Mouse (Mus musculus) embryonic facial prominence, embryonic 15.5 days (tissue): ENCODE measurements around the gene Chchd2. TPM values are rescaled to one million over a fixed set of nuclear protein-coding genes. Genes with fewer than 3 reads are reported as not detected.
"Not testable (repeated sequence)": the region's sequence is repeated elsewhere in the genome, so short reads cannot be mapped to it uniquely, and the experiment has no call there.

ENCODE experiments used
- ATAC-seq: fragments of 200-750 bp; cut with Nextera tagmentation; 2 replicates; pipeline ENCODE4 v1.8.0; 2017; ENCODE audit warnings: low read depth, moderate TSS enrichment; ENCODE audit not compliant: insufficient number of reproducible peaks, low FRiP score, low TSS enrichment
- H3K27ac ChIP-seq: fragments of 300-500 bp; sonication (generic); replicated peaks from 2 replicates; pipeline ENCODE4 v1.5.1; 2015; ENCODE audit warnings: mild to moderate bottlenecking, inconsistent platforms
- H3K27me3 ChIP-seq: fragments of 300-500 bp; sonication (generic); 2 replicates; pipeline ENCODE4 v1.6.1; 2015; ENCODE audit warnings: inconsistent platforms
- H3K36me3 ChIP-seq: fragments of 300-500 bp; sonication (generic); 2 replicates; pipeline ENCODE4 v1.6.1; 2015; ENCODE audit warnings: mild to moderate bottlenecking, inconsistent platforms
- H3K4me1 ChIP-seq: fragments of 300-500 bp; sonication (generic); 2 replicates; pipeline ENCODE4 v1.6.1; 2015; ENCODE audit warnings: inconsistent platforms
- H3K4me2 ChIP-seq: fragments of 300-500 bp; sonication (generic); replicated peaks from 2 replicates; pipeline ENCODE4 v1.6.1; 2015; ENCODE audit warnings: mild to moderate bottlenecking, inconsistent platforms
- H3K4me3 ChIP-seq: fragments of 300-500 bp; sonication (generic); replicated peaks from 2 replicates; pipeline ENCODE4 v1.5.1; 2015; ENCODE audit warnings: mild to moderate bottlenecking, inconsistent platforms
- H3K9ac ChIP-seq: fragments of 300-500 bp; sonication (generic); 2 replicates; pipeline ENCODE4 v1.6.1; 2015; ENCODE audit warnings: inconsistent platforms
- H3K9me3 ChIP-seq: fragments of 300-500 bp; sonication (generic); replicated peaks from 2 replicates; pipeline ENCODE4 v1.6.1; 2016; ENCODE audit warnings: inconsistent platforms
- WGBS: fragments of 180-500 bp; shearing (Covaris S2); methylation state at CpG from one replicate; pipeline ENCODE4 v1.1.7; 2015; 5-methylcytosine and 5-hydroxymethylcytosine counted together
- polyA plus RNA-seq: library from polyadenylated mRNA; unstranded; fragments of >200 nt; fragmentation: Nextera tagmentation; extraction: Ambion mirVana; gene quantifications from 2 replicates; pipeline ENCODE4 v1.2.1, GENCODE M21; 2015

Gene Chchd2
- polyA plus RNA-seq = 806 and 868 TPM in 2 replicates

GRCm38 (mm10) chr5:129886911-129887636 is at the start of gene Chchd2:
Chchd2 (minus strand) TSS chr5:129887470.
- no peaks in the 10 kb centered on the region for H3K9me3 ChIP-seq
- peaks cover 14% of the 10 kb centered on the region for H3K4me1 ChIP-seq
- H3K4me2 ChIP-seq = peak within 1 kb of the TSS; percentile 74
- peak within 1 kb of the TSS; percentile 84 for H3K9ac ChIP-seq
- H3K4me3 ChIP-seq = peak within 1 kb of the TSS; percentile 61
- WGBS = under 1% methylated on average over 46 of the region's 46 CpGs
- H3K27me3 ChIP-seq = no peaks in the 10 kb centered on the region
- peaks cover 22% of the 10 kb centered on the region for H3K36me3 ChIP-seq
- H3K27ac ChIP-seq = peak within 1 kb of the TSS; percentile 92
- ATAC-seq = peak; percentile 99

GRCm38 (mm10) chr5:129936941-129937340 is 49.7 kb upstream of the Chchd2 start:
- no peak for ATAC-seq
- Histone ChIP-seq H3K4me2 (no peak overlapping the region), H3K27ac (no peak overlapping the region), H3K36me3 (no peaks in the 10 kb centered on the region), H3K9ac (no peak overlapping the region), H3K4me3 (no peak overlapping the region), H3K27me3 (no peaks in the 10 kb centered on the region), H3K4me1 (no peaks in the 10 kb centered on the region), H3K9me3 (no peaks in the 10 kb centered on the region)
- 39% methylated on average over 4 of the region's 4 CpGs for WGBS

GRCm38 (mm10) chr5:129929924-129930855 is 42.9 kb upstream of the Chchd2 start:
- H3K4me2 ChIP-seq = no peak overlapping the region
- H3K9me3 ChIP-seq = no peaks in the 10 kb centered on the region
- no peaks in the 10 kb centered on the region for H3K27me3 ChIP-seq
- no peaks in the 10 kb centered on the region for H3K4me1 ChIP-seq
- H3K9ac ChIP-seq = no peak overlapping the region
- H3K4me3 ChIP-seq = no peak overlapping the region
- WGBS = 48% methylated on average over 9 of the region's 9 CpGs
- ATAC-seq = no peak
- no peak overlapping the region for H3K27ac ChIP-seq
- no peaks in the 10 kb centered on the region for H3K36me3 ChIP-seq

GRCm38 (mm10) chr5:129925933-129926332 is 38.7 kb upstream of the Chchd2 start:
- H3K27ac ChIP-seq = no peak overlapping the region
- H3K9ac ChIP-seq = no peak overlapping the region
- no peak for ATAC-seq
- no peaks in the 10 kb centered on the region for H3K4me1 ChIP-seq
- H3K9me3 ChIP-seq = no peaks in the 10 kb centered on the region
- no peak overlapping the region for H3K4me3 ChIP-seq
- H3K4me2 ChIP-seq = no peak overlapping the region
- WGBS = 74% methylated on average over 5 of the region's 5 CpGs
- H3K36me3 ChIP-seq = no peaks in the 10 kb centered on the region
- no peaks in the 10 kb centered on the region for H3K27me3 ChIP-seq

GRCm38 (mm10) chr5:129924820-129925452 is 37.7 kb upstream of the Chchd2 start:
- H3K9ac ChIP-seq = no peak overlapping the region
- no peaks in the 10 kb centered on the region for H3K27me3 ChIP-seq
- no peak overlapping the region for H3K4me2 ChIP-seq
- no peak for ATAC-seq
- no peaks in the 10 kb centered on the region for H3K9me3 ChIP-seq
- WGBS = 86% methylated on average over 8 of the region's 8 CpGs
- no peaks in the 10 kb centered on the region for H3K36me3 ChIP-seq
- H3K4me1 ChIP-seq = no peaks in the 10 kb centered on the region
- H3K4me3 ChIP-seq = no peak overlapping the region
- no peak overlapping the region for H3K27ac ChIP-seq

GRCm38 (mm10) chr5:129921972-129922371 is 34.7 kb upstream of the Chchd2 start:
- H3K9me3 ChIP-seq = no peaks in the 10 kb centered on the region
- no peaks in the 10 kb centered on the region for H3K36me3 ChIP-seq
- no peaks in the 10 kb centered on the region for H3K27me3 ChIP-seq
- ATAC-seq = no peak
- no peak overlapping the region for H3K4me3 ChIP-seq
- H3K27ac ChIP-seq = no peak overlapping the region
- H3K9ac ChIP-seq = no peak overlapping the region
- WGBS = 94% methylated on average over 4 of the region's 4 CpGs
- H3K4me2 ChIP-seq = no peak overlapping the region
- no peaks in the 10 kb centered on the region for H3K4me1 ChIP-seq

GRCm38 (mm10) chr5:129919320-129919719 is 32.0 kb upstream of the Chchd2 start:
- no peaks in the 10 kb centered on the region for H3K4me1 ChIP-seq
- H3K4me3 ChIP-seq = no peak overlapping the region
- H3K9ac ChIP-seq = no peak overlapping the region
- no peak for ATAC-seq
- H3K4me2 ChIP-seq = no peak overlapping the region
- H3K36me3 ChIP-seq = no peaks in the 10 kb centered on the region
- no peaks in the 10 kb centered on the region for H3K9me3 ChIP-seq
- WGBS = 56% methylated on average over 8 of the region's 8 CpGs
- no peaks in the 10 kb centered on the region for H3K27me3 ChIP-seq
- no peak overlapping the region for H3K27ac ChIP-seq

GRCm38 (mm10) chr5:129918752-129919151 is 31.5 kb upstream of the Chchd2 start:
- Histone ChIP-seq H3K27me3 (no peaks in the 10 kb centered on the region), H3K9me3 (no peaks in the 10 kb centered on the region), H3K4me3 (no peak overlapping the region), H3K9ac (no peak overlapping the region), H3K4me2 (no peak overlapping the region), H3K36me3 (no peaks in the 10 kb centered on the region), H3K4me1 (no peaks in the 10 kb centered on the region), H3K27ac (no peak overlapping the region)
- no peak for ATAC-seq
- WGBS = 72% methylated on average over 9 of the region's 9 CpGs

- ATAC-seq = no peak
- Histone ChIP-seq H3K9ac (no peak overlapping the region), H3K27ac (no peak overlapping the region), H3K4me2 (no peak overlapping the region), H3K36me3 (no peaks in the 10 kb centered on the region), H3K9me3 (no peaks in the 10 kb centered on the region), H3K4me1 (no peaks in the 10 kb centered on the region), H3K27me3 (no peaks in the 10 kb centered on the region), H3K4me3 (no peak overlapping the region)
- 90% methylated on average over 24 of the region's 24 CpGs for WGBS
These were observed 30.9 kb upstream of the Chchd2 start for GRCm38 (mm10) chr5:129918065-129918651.

GRCm38 (mm10) chr5:129915491-129915890 is 28.2 kb upstream of the Chchd2 start:
- WGBS = 82% methylated on average over 11 of the region's 11 CpGs
- not testable (repeated sequence) for H3K9ac ChIP-seq, H3K36me3 ChIP-seq, H3K4me3 ChIP-seq, ATAC-seq, H3K27me3 ChIP-seq, H3K4me2 ChIP-seq, H3K27ac ChIP-seq, H3K4me1 ChIP-seq, H3K9me3 ChIP-seq

- H3K9me3 ChIP-seq = no peaks in the 10 kb centered on the region
- no peak overlapping the region for H3K4me2 ChIP-seq
- H3K4me3 ChIP-seq = no peak overlapping the region
- no peaks in the 10 kb centered on the region for H3K27me3 ChIP-seq
- 0 out of 2 replicates have a peak, but pooled peaks cover 2% of the 10 kb centered on the region for H3K4me1 ChIP-seq
- H3K27ac ChIP-seq = no peak overlapping the region
- WGBS = 35% methylated on average over 2 of the region's 2 CpGs
- H3K9ac ChIP-seq = no peak overlapping the region
- no peak for ATAC-seq
- no peaks in the 10 kb centered on the region for H3K36me3 ChIP-seq
These were observed 26.8 kb upstream of the Chchd2 start for GRCm38 (mm10) chr5:129914024-129914423.
